Mouse (Mus musculus) stomach, postnatal 0 days (tissue): ENCODE results near the gene Irf4. TPM values are rescaled to one million over a fixed set of nuclear protein-coding genes. Genes with fewer than 3 reads are reported as not detected.

Experiments used
- ATAC-seq: fragments of 200-750 bp; cut with Nextera tagmentation; 2 replicates; pipeline ENCODE4 v1.8.0; 2017; ENCODE audit not compliant: low FRiP score, low TSS enrichment
- DNase-seq: peaks from one replicate; pipeline ENCODE4 v3.0.0-alpha.2; 2016; ENCODE audit warnings: low spot score
- H3K27ac ChIP-seq: fragments of 300-500 bp; sonication (generic); replicated peaks from 2 replicates; pipeline ENCODE4 v1.5.1; 2014; ENCODE audit warnings: mild to moderate bottlenecking, control low read depth
- H3K27me3 ChIP-seq: fragments of 300-500 bp; sonication (generic); 2 replicates; pipeline ENCODE4 v1.6.1; 2014; ENCODE audit warnings: low read length; ENCODE audit not compliant: control insufficient read depth, insufficient read depth
- H3K36me3 ChIP-seq: fragments of 300-500 bp; sonication (generic); 2 replicates; pipeline ENCODE4 v1.6.1; 2014; ENCODE audit warnings: low read length, mixed read lengths; ENCODE audit not compliant: control insufficient read depth, insufficient read depth
- H3K4me1 ChIP-seq: fragments of 300-500 bp; sonication (generic); replicated peaks from 2 replicates; pipeline ENCODE4 v1.6.1; 2014; ENCODE audit warnings: antibody characterized with exemption; ENCODE audit not compliant: control insufficient read depth, insufficient read depth
- H3K4me2 ChIP-seq: fragments of 300-500 bp; sonication (generic); replicated peaks from 2 replicates; pipeline ENCODE4 v1.6.1; 2014; ENCODE audit warnings: low read depth, mild to moderate bottlenecking, control low read depth, moderate library complexity
- H3K4me3 ChIP-seq: fragments of 300-500 bp; sonication (generic); 2 replicates; pipeline ENCODE4 v1.5.1; 2014; ENCODE audit warnings: low read depth, low read length, control low read depth
- H3K9ac ChIP-seq: fragments of 300-500 bp; sonication (generic); 2 replicates; pipeline ENCODE4 v1.6.1; 2014; ENCODE audit warnings: mild to moderate bottlenecking, low read length, control low read depth, mixed read lengths
- H3K9me3 ChIP-seq: fragments of 300-500 bp; sonication (generic); 2 replicates; pipeline ENCODE4 v1.6.1; 2016; ENCODE audit warnings: low read length; ENCODE audit not compliant: control insufficient read depth
- CTCF ChIP-seq: IDR thresholded peaks from 2 replicates; pipeline ENCODE4 v1.5.1; 2016; ENCODE audit warnings: antibody characterized with exemption, low read depth, mild to moderate bottlenecking, moderate library complexity
- EP300 ChIP-seq: optimal IDR thresholded peaks from 2 replicates; pipeline ENCODE3; 2016; ENCODE audit warnings: antibody characterized with exemption
- WGBS: fragments of 180-500 bp; shearing (Covaris S2); extraction: QIAGEN DNeasy Blood & Tissue Kit; methylation state at CpG from one replicate; pipeline ENCODE4 v1.1.7; 2014; 5-methylcytosine and 5-hydroxymethylcytosine counted together
- polyA plus RNA-seq: library from polyadenylated mRNA; unstranded; fragments of >200 nt; fragmentation: Nextera tagmentation; extraction: Ambion mirVana; gene quantifications from 2 replicates; pipeline ENCODE4 v1.2.1, GENCODE M21; 2015

Gene Irf4
- polyA plus RNA-seq, 1 experiment from 2014 or later: 0.05 TPM

DNA sequence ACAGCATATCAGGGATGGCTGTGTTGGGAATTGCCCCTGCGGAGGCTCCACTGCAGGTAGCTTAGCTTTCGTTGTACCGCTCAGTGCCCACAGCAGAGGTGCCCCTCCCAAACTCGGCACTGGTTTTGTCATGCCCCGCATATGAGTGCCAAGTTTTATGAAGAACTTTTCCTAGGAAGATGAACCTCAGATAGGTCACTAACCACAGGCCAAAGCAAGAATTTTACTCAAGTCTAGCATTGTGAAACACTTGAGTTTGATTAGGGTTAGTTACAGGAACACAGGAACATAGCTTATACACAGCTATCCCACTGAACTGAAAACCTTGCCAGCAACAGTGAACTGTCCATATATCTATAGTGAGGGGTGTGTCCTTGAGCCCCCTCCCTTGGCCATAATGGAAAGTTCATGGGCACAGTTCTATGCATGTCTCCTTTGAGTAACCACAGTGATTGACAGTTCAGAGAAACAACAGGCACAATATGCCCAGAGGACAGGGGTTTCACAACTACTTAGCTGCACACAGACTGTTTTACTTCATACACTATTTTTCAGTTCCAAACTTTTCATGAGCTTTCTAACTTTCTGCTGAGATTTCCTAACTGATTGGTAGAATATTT lies 53.4 kb downstream of the Irf4 start:
- DNase-seq (no peak), ATAC-seq (no peak)
- Histone ChIP-seq H3K4me3 (no peak overlapping the region), H3K9me3 (no peaks in the 10 kb centered on the region), H3K9ac (no peak overlapping the region), H3K27ac (no peak overlapping the region), H3K4me1 (no peaks in the 10 kb centered on the region), H3K27me3 (no peaks in the 10 kb centered on the region), H3K36me3 (no peaks in the 10 kb centered on the region), H3K4me2 (no peak overlapping the region)
- 75% methylated on average over 5 of the region's 5 CpGs for WGBS
- no peak for TF ChIP-seq CTCF
- TF ChIP-seq EP300: no peak

DNA sequence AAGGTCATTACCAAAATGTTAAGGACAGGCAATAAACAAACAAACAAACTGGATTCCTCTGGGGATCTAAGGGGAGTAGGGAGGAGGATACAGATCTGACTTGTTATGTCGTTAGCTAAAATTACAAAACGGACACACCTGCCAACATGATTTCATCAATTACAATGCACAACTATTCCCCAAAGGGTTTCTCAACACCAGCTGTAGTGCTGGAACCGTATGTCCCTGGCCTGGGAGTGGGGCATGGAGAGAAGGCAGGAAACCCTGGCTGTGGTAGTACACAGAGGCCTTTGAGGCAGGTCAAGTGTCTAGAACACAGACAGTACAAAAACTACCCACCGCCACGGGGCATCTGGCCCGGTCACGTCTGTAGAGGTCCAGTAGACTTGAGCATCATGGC lies 60.2 kb downstream of the Irf4 start:
- Histone ChIP-seq H3K27ac (no peak overlapping the region), H3K9me3 (no peaks in the 10 kb centered on the region), H3K9ac (no peak overlapping the region), H3K4me2 (no peak overlapping the region), H3K4me1 (no peaks in the 10 kb centered on the region), H3K27me3 (no peaks in the 10 kb centered on the region), H3K36me3 (no peaks in the 10 kb centered on the region), H3K4me3 (no peak overlapping the region)
- ATAC-seq (no peak), DNase-seq (no peak)
- WGBS: 85% methylated on average over 7 of the region's 7 CpGs
- TF ChIP-seq EP300 (no peak), CTCF (no peak)

DNA sequence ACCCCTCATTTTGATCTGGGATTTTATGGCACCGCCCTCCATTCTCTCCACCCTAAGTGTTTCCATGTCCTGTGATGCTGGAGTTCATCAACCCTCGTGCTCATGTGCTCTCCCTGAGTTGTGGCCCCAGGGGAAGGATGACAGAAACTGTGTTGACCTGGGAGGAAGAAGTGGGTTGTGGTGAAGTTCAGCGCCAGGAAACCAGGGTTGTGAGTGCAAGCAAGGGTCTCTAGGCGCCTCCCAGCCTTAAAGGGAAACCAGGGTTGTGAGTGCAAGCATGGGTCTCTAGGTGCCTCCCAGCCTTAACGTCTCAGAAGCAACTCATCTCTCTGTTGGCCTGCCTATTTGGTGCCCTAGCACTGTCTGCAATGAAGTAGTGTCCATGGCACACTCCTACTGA lies 64.4 kb downstream of the Irf4 start:
- no peak for TF ChIP-seq CTCF
- no peak for TF ChIP-seq EP300
- H3K9ac ChIP-seq: no peak overlapping the region
- H3K4me3 ChIP-seq: no peak overlapping the region
- no peaks in the 10 kb centered on the region for H3K27me3 ChIP-seq
- H3K4me1 ChIP-seq: no peaks in the 10 kb centered on the region
- ATAC-seq (no peak), DNase-seq (no peak)
- 82% methylated on average over 5 of the region's 5 CpGs for WGBS
- no peaks in the 10 kb centered on the region for H3K9me3 ChIP-seq
- no peaks in the 10 kb centered on the region for H3K36me3 ChIP-seq
- no peak overlapping the region for H3K27ac ChIP-seq
- no peak overlapping the region for H3K4me2 ChIP-seq

DNA sequence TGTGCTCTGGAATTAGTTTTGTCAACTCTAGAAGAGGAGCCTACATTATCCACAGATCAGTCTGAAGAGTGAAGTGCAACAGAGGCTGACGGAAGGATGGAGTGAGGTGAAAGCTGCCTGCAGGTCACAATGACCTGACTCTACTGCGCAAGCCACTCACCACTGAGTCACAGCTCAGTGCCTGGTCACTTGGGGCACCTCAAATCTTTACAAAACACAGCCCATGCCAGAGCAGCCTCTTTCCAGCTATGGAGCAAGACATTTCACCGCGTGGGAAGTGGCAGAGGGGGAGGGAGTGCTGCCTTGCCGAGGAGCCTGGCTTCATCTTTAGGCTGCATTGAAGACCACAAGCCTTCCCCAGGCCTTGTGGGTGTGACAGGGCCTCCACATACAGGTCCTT lies 65.2 kb downstream of the Irf4 start:
- 92% methylated on average over 5 of the region's 5 CpGs for WGBS

More for the DNA sequence above, 65.2 kb downstream of the Irf4 start:
- TF ChIP-seq CTCF (no peak), EP300 (no peak)
- DNase-seq (no peak), ATAC-seq (no peak)
- Histone ChIP-seq H3K9me3 (no peaks in the 10 kb centered on the region), H3K36me3 (no peaks in the 10 kb centered on the region), H3K4me1 (no peaks in the 10 kb centered on the region), H3K9ac (no peak overlapping the region), H3K4me3 (no peak overlapping the region), H3K27me3 (no peaks in the 10 kb centered on the region), H3K27ac (no peak overlapping the region), H3K4me2 (no peak overlapping the region)

Other genes starting within 250 kb of the Irf4 start
- 337 and 342 TPM in 2 replicates for gene Uqcrfs1, start 203.9 kb upstream of the Irf4 start, polyA plus RNA-seq
- gene Dusp22, start 89.2 kb upstream of the Irf4 start, polyA plus RNA-seq: 49.2 and 51.4 TPM in 2 replicates
- not detected in 2 replicates for gene Hus1b, start 198.5 kb downstream of the Irf4 start, polyA plus RNA-seq
- gene Exoc2, start 224.9 kb downstream of the Irf4 start, polyA plus RNA-seq: 12.7 and 13.2 TPM in 2 replicates
- 0.07 TPM in 1 of 2 replicates, not detected in the other for gene Gm5447, start 225.0 kb downstream of the Irf4 start, polyA plus RNA-seq